Mouse (Mus musculus) E14TG2a.4 (cell line): ENCODE data around the gene Foxm1.

Experiments
- CTCF ChIP-seq: conservative IDR thresholded peaks from 2 replicates; pipeline ENCODE4 v1.5.1; 2014; ENCODE audit warnings: low read length
- NANOG ChIP-seq: IDR thresholded peaks from 2 replicates; pipeline ENCODE4 v1.6.1; 2014; ENCODE audit warnings: borderline replicate concordance, low read length, mixed read lengths
- POU5F1 ChIP-seq: IDR thresholded peaks from 2 replicates; pipeline ENCODE4 v1.6.1; 2014; ENCODE audit warnings: low read length, borderline replicate concordance

- TF ChIP-seq CTCF (no peak), POU5F1 (no peak), NANOG (no peak)
Measured at GRCm38 (mm10) chr6:128345623-128346022, 17.1 kb upstream of the Foxm1 start.
